Mouse (Mus musculus): ENCODE data around the gene Uxs1. TPM values are rescaled to one million over a fixed set of nuclear protein-coding genes. Genes with fewer than 3 reads are reported as not detected.

Uxs1 gene
- total RNA-seq (2014; rRNA removed) = 16.8 and 27.8 TPM in 2 replicates
- 19.6 and 20.1 TPM in 2 replicates for polyA plus RNA-seq (2015; fragmentation: Nextera tagmentation; extraction: Ambion mirVana)

- Histone ChIP-seq H3K36me3 (ENCODE audit: insufficient read depth, low read length) (no peaks in the 10 kb centered on the region), H3K4me2 (ENCODE audit: low read depth, low read length, poor library complexity, severe bottlenecking) (peak within 1 kb of the TSS; percentile 90), H3K4me1 (ENCODE audit: insufficient read depth, low read length) (peaks cover 14% of the 10 kb centered on the region), H3K27ac (ENCODE audit: low read depth, low read length) (peak within 1 kb of the TSS; percentile 93), H3K9me3 (ENCODE audit: low read length) (no peaks in the 10 kb centered on the region), H3K27me3 (ENCODE audit: insufficient read depth, low read length) (no peaks in the 10 kb centered on the region), H3K4me3 (ENCODE audit: low read depth, low read length) (peak within 1 kb of the TSS; percentile 95), H3K9ac (replicated peaks; ENCODE audit: low read length, poor library complexity, severe bottlenecking) (peak within 1 kb of the TSS; percentile 87)
- no peak for TF ChIP-seq CTCF (IDR thresholded peaks at IDR 0.05)
- WGBS = 0% methylated on average over 23 of the region's 41 CpGs
- peak; percentile 99 for DNase-seq (ENCODE audit: low spot score)
- peak; percentile 99 for ATAC-seq (ENCODE audit: low FRiP score)
Observed at GRCm38 (mm10) chr1:43827763-43828194, at the start of gene Uxs1. Gene Uxs1 (minus strand): TSS chr1:43827800.

- Histone ChIP-seq H3K4me1 (ENCODE audit: insufficient read depth, low read length) (no peaks in the 10 kb centered on the region), H3K4me3 (ENCODE audit: low read depth, low read length) (no peak overlapping the region), H3K9me3 (ENCODE audit: low read length) (no peaks in the 10 kb centered on the region), H3K4me2 (ENCODE audit: low read depth, low read length, poor library complexity, severe bottlenecking) (no peak overlapping the region), H3K36me3 (ENCODE audit: insufficient read depth, low read length) (no peaks in the 10 kb centered on the region), H3K9ac (replicated peaks; ENCODE audit: low read length, poor library complexity, severe bottlenecking) (no peak overlapping the region), H3K27ac (ENCODE audit: low read depth, low read length) (no peak overlapping the region), H3K27me3 (ENCODE audit: insufficient read depth, low read length) (no peaks in the 10 kb centered on the region)
- no peak for DNase-seq (ENCODE audit: low spot score)
- TF ChIP-seq CTCF (IDR thresholded peaks at IDR 0.05) = no peak
- ATAC-seq (ENCODE audit: low FRiP score) = no peak
- WGBS = 93% methylated on average over 6 of the region's 6 CpGs
Observed at GRCm38 (mm10) chr1:43877233-43877632, 49.6 kb upstream of the Uxs1 start.

DNA sequence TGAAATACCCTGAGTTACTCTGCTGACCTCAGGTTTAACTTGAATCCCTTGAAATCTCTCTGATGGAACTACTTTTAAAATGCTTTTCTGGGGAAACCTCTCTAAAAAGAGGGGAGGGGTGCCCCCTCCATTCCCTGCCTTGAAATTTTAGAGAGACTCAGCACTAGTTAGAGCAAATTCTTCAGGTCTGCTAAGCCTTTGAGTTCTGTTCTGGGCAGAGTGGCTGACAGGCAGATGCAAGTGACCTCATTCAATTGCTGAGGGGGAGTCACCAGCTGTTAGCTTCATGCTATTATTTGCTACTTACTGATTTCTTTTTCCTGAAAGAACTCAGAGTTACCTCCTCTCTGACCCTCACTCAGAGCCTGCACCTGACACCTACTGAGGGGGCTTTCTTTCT lies 43.5 kb upstream of the Uxs1 start:
- H3K36me3 ChIP-seq (ENCODE audit: insufficient read depth, low read length) = no peaks in the 10 kb centered on the region
- TF ChIP-seq CTCF (IDR thresholded peaks at IDR 0.05) = no peak

DNA sequence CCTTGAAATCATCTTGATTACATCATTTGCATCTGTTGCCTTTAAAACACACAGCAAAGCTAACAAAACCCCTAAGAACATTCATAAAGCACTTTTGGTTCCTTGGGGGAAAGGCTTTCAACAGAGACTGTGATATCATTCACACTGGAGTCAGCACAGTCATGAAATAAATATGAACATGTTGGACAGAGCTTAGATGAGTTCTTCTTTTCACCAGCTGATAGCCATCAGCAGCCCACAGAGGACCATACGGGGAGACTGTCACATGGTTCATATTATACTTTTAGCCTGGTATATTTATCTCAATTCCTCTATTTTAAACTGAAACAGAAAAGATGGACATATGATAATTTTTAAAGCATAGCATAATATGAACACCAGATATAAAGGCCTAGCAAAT lies 40.9 kb upstream of the Uxs1 start:
- 79% methylated on average over 1 of the region's 1 CpGs for WGBS

More for the DNA sequence above, 43.5 kb upstream of the Uxs1 start:
- no peak for DNase-seq (ENCODE audit: low spot score)
- Histone ChIP-seq H3K4me3 (ENCODE audit: low read depth, low read length) (no peak overlapping the region), H3K27me3 (ENCODE audit: insufficient read depth, low read length) (no peaks in the 10 kb centered on the region), H3K9me3 (ENCODE audit: low read length) (no peaks in the 10 kb centered on the region), H3K4me2 (ENCODE audit: low read depth, low read length, poor library complexity, severe bottlenecking) (no peak overlapping the region), H3K4me1 (ENCODE audit: insufficient read depth, low read length) (no peaks in the 10 kb centered on the region), H3K27ac (ENCODE audit: low read depth, low read length) (no peak overlapping the region), H3K9ac (replicated peaks; ENCODE audit: low read length, poor library complexity, severe bottlenecking) (no peak overlapping the region)
- no peak for ATAC-seq (ENCODE audit: low FRiP score)

GRCm38 (mm10) chr1:43864758-43865157 lies 37.2 kb upstream of the Uxs1 start:
- H3K9me3 ChIP-seq (ENCODE audit: low read length) = no peaks in the 10 kb centered on the region

More for the DNA sequence above, 40.9 kb upstream of the Uxs1 start:
- H3K4me2 ChIP-seq (ENCODE audit: low read depth, low read length, poor library complexity, severe bottlenecking) = no peak overlapping the region
- DNase-seq (ENCODE audit: low spot score) = no peak
- H3K9me3 ChIP-seq (ENCODE audit: low read length) = no peaks in the 10 kb centered on the region
- no peaks in the 10 kb centered on the region for H3K4me1 ChIP-seq (ENCODE audit: insufficient read depth, low read length)
- H3K9ac ChIP-seq (replicated peaks; ENCODE audit: low read length, poor library complexity, severe bottlenecking) = no peak overlapping the region
- no peak for TF ChIP-seq CTCF (IDR thresholded peaks at IDR 0.05)
- no peaks in the 10 kb centered on the region for H3K36me3 ChIP-seq (ENCODE audit: insufficient read depth, low read length)
- no peak overlapping the region for H3K4me3 ChIP-seq (ENCODE audit: low read depth, low read length)
- no peaks in the 10 kb centered on the region for H3K27me3 ChIP-seq (ENCODE audit: insufficient read depth, low read length)
- no peak for ATAC-seq (ENCODE audit: low FRiP score)
- no peak overlapping the region for H3K27ac ChIP-seq (ENCODE audit: low read depth, low read length)

GRCm38 (mm10) chr1:43862614-43863013 lies 35.0 kb upstream of the Uxs1 start:
- H3K4me3 ChIP-seq (ENCODE audit: low read depth, low read length) = no peak overlapping the region
- no peaks in the 10 kb centered on the region for H3K4me1 ChIP-seq (ENCODE audit: insufficient read depth, low read length)
- TF ChIP-seq CTCF (IDR thresholded peaks at IDR 0.05) = no peak
- whole genome bisulfite sequencing = 98% methylated on average over 4 of the region's 4 CpGs
- no peaks in the 10 kb centered on the region for H3K27me3 ChIP-seq (ENCODE audit: insufficient read depth, low read length)
- no peak for ATAC-seq (ENCODE audit: low FRiP score)
- DNase-seq (ENCODE audit: low spot score) = no peak
- H3K27ac ChIP-seq (ENCODE audit: low read depth, low read length) = no peak overlapping the region
- H3K36me3 ChIP-seq (ENCODE audit: insufficient read depth, low read length) = no peaks in the 10 kb centered on the region
- no peaks in the 10 kb centered on the region for H3K9me3 ChIP-seq (ENCODE audit: low read length)
- H3K4me2 ChIP-seq (ENCODE audit: low read depth, low read length, poor library complexity, severe bottlenecking) = no peak overlapping the region
- H3K9ac ChIP-seq (replicated peaks; ENCODE audit: low read length, poor library complexity, severe bottlenecking) = no peak overlapping the region

More at GRCm38 (mm10) chr1:43864758-43865157, 37.2 kb upstream of the Uxs1 start:
- H3K4me1 ChIP-seq (ENCODE audit: insufficient read depth, low read length) = no peaks in the 10 kb centered on the region
- ATAC-seq (ENCODE audit: low FRiP score) (no peak), DNase-seq (ENCODE audit: low spot score) (no peak)
- TF ChIP-seq CTCF (IDR thresholded peaks at IDR 0.05) = no peak
- no peaks in the 10 kb centered on the region for H3K27me3 ChIP-seq (ENCODE audit: insufficient read depth, low read length)
- H3K27ac ChIP-seq (ENCODE audit: low read depth, low read length) = no peak overlapping the region
- no peak overlapping the region for H3K9ac ChIP-seq (replicated peaks; ENCODE audit: low read length, poor library complexity, severe bottlenecking)
- no peaks in the 10 kb centered on the region for H3K36me3 ChIP-seq (ENCODE audit: insufficient read depth, low read length)
- no peak overlapping the region for H3K4me3 ChIP-seq (ENCODE audit: low read depth, low read length)
- H3K4me2 ChIP-seq (ENCODE audit: low read depth, low read length, poor library complexity, severe bottlenecking) = no peak overlapping the region

Measured in midbrain, postnatal 0 days (tissue).